Mouse (Mus musculus): Measurements from ENCODE around the gene Tlr9.

DNA sequence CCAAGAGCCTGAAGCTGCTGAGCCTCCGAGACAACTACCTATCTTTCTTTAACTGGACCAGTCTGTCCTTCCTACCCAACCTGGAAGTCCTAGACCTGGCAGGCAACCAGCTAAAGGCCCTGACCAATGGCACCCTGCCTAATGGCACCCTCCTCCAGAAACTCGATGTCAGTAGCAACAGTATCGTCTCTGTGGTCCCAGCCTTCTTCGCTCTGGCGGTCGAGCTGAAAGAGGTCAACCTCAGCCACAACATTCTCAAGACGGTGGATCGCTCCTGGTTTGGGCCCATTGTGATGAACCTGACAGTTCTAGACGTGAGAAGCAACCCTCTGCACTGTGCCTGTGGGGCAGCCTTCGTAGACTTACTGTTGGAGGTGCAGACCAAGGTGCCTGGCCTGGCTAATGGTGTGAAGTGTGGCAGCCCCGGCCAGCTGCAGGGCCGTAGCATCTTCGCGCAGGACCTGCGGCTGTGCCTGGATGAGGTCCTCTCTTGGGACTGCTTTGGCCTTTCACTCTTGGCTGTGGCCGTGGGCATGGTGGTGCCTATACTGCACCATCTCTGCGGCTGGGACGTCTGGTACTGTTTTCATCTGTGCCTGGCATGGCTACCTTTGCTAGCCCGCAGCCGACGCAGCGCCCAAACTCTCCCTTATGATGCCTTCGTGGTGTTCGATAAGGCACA lies 3.2 kb downstream of the Tlr9 start:
- TF ChIP-seq CTCF (IDR thresholded peaks at IDR 0.05 in 2 of 3, conservative IDR thresholded peaks at IDR 0.05 in 1 of 3; ENCODE audit: control insufficient read depth in 1 of 3, insufficient read depth in 1 of 3, low read depth in 2 of 3, low read length in 3 of 3, poor library complexity in 1 of 3, severe bottlenecking in 1 of 3) (no peak), SMC3 (IDR thresholded peaks at IDR 0.05; ENCODE audit: low read depth, low read length) (no peak), POLR2AphosphoS2 (IDR thresholded peaks at IDR 0.05; ENCODE audit: low read length) (no peak), NRF1 (IDR thresholded peaks at IDR 0.05; ENCODE audit: insufficient read depth, low read depth, low read length, poor library complexity, severe bottlenecking) (no peak), POLR2A (IDR thresholded peaks at IDR 0.05; ENCODE audit: control insufficient read depth in 1 of 2, insufficient read depth in 1 of 2, low read depth in 1 of 2, low read length in 2 of 2, poor library complexity in 1 of 2) (no peak), HCFC1 (IDR thresholded peaks at IDR 0.05; ENCODE audit: low read depth, low read length) (no peak)

Data from MEL (cell line).